Mouse (Mus musculus) stomach, embryonic 14.5 days (tissue): Measurements from ENCODE around the gene Golga4. TPM values are rescaled to one million over a fixed set of nuclear protein-coding genes. Genes with fewer than 3 reads are reported as not detected.
A peak's percentile ranks its signal among the peaks of the same experiment; 100 is the strongest.

Source experiments
- ATAC-seq: fragments of 200-750 bp; cut with Nextera tagmentation; 2 replicates; pipeline ENCODE4 v1.8.0; 2017; ENCODE audit warnings: low read depth, moderate TSS enrichment; ENCODE audit not compliant: insufficient number of reproducible peaks, insufficient read depth, low FRiP score
- H3K27ac ChIP-seq: fragments of 300-500 bp; sonication (generic); 2 replicates; pipeline ENCODE4 v1.5.1; 2014; ENCODE audit warnings: mild to moderate bottlenecking, low read length, moderate library complexity, mixed read lengths
- H3K27me3 ChIP-seq: fragments of 300-500 bp; sonication (generic); 2 replicates; pipeline ENCODE4 v1.6.1; 2014; ENCODE audit warnings: low read length, control low read depth, mixed read lengths; ENCODE audit not compliant: control insufficient read depth, insufficient read depth
- H3K36me3 ChIP-seq: fragments of 300-500 bp; sonication (generic); 2 replicates; pipeline ENCODE4 v1.6.1; 2014; ENCODE audit warnings: mild to moderate bottlenecking, control low read depth, low read length, moderate library complexity, mixed read lengths; ENCODE audit not compliant: control insufficient read depth, insufficient read depth
- H3K4me1 ChIP-seq: fragments of 300-500 bp; sonication (generic); 2 replicates; pipeline ENCODE4 v1.6.1; 2014; ENCODE audit warnings: low read length, control low read depth, mixed read lengths; ENCODE audit not compliant: control insufficient read depth, insufficient read depth
- H3K4me2 ChIP-seq: fragments of 300-500 bp; sonication (generic); replicated peaks from 2 replicates; pipeline ENCODE4 v1.6.1; 2014; ENCODE audit warnings: low read depth, low read length, control low read depth
- H3K4me3 ChIP-seq: fragments of 300-500 bp; sonication (generic); 2 replicates; pipeline ENCODE4 v1.5.1; 2014; ENCODE audit warnings: low read depth, low read length, control low read depth
- H3K9ac ChIP-seq: fragments of 300-500 bp; sonication (generic); replicated peaks from 2 replicates; pipeline ENCODE4 v1.6.1; 2014; ENCODE audit warnings: low read depth, mild to moderate bottlenecking, control low read depth, low read length, moderate library complexity, mixed read lengths
- H3K9me3 ChIP-seq: fragments of 300-500 bp; sonication (generic); 2 replicates; pipeline ENCODE4 v1.6.1; 2016; ENCODE audit warnings: low read depth, low read length, control low read depth; ENCODE audit not compliant: control insufficient read depth
- WGBS: fragments of 180-500 bp; shearing (Covaris S2); extraction: QIAGEN DNeasy Blood & Tissue Kit; methylation state at CpG from one replicate; pipeline ENCODE4 v1.1.7; 2014; 5-methylcytosine and 5-hydroxymethylcytosine counted together
- polyA plus RNA-seq: library from polyadenylated mRNA; unstranded; fragments of >200 nt; fragmentation: Nextera tagmentation; extraction: Ambion mirVana; gene quantifications from 2 replicates; pipeline ENCODE4 v1.2.1, GENCODE M21; 2014

Golga4 gene
- polyA plus RNA-seq, 1 experiment from 2014 or later: 73.4 TPM

DNA sequence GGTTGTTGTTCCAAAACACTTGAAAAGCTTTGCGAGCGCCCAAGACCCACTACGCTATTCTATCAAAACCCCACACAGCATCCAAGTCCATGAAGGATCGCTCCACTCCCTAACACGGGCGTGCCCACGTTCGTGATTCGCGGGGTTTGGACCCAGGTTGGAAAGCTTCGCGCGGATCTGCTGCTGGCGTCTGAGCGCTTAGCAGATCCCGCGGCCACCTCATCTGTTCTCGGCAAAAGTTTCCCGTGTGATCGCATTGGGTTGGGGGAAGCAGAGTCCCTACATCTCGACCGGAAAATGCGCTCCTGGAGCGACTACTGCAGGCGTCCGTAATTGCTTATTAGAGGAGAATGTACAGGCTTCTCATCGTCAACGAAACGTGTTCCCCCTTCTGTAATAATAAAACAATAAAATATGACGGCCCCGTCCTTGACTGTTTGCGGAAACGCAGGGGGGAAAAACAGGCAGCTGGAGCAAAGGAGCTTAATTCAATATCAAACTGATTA, 29.2 kb upstream of the Golga4 start:
- ATAC-seq: no peak
- peaks cover 56% of the 10 kb centered on the region for H3K27me3 ChIP-seq
- H3K36me3 ChIP-seq: no peaks in the 10 kb centered on the region
- H3K4me2 ChIP-seq: peak overlapping the region; percentile 2; the same call in 1 of the 2 replicates
- no peaks in the 10 kb centered on the region for H3K9me3 ChIP-seq
- peaks cover 9% of the 10 kb centered on the region; the same call in 1 of the 2 replicates for H3K4me1 ChIP-seq
- peak overlapping the region; percentile 4; the same call in 1 of the 2 replicates for H3K4me3 ChIP-seq
- H3K9ac ChIP-seq: no peak overlapping the region
- WGBS: 1% methylated on average over 33 of the region's 33 CpGs
- no peak overlapping the region for H3K27ac ChIP-seq

GRCm38 (mm10) chr9:118477281-118477931, 28.7 kb upstream of the Golga4 start:
- peaks cover 9% of the 10 kb centered on the region; the same call in 1 of the 2 replicates for H3K4me1 ChIP-seq
- no peaks in the 10 kb centered on the region for H3K9me3 ChIP-seq
- no peaks in the 10 kb centered on the region for H3K36me3 ChIP-seq
- 1% methylated on average over 31 of the region's 31 CpGs for WGBS
- no peak overlapping the region for H3K27ac ChIP-seq
- peak overlapping the region; percentile 2; the same call in 1 of the 2 replicates for H3K4me2 ChIP-seq
- peaks cover 62% of the 10 kb centered on the region for H3K27me3 ChIP-seq
- H3K4me3 ChIP-seq: peak overlapping the region; percentile 34; the same call in 1 of the 2 replicates
- ATAC-seq: no peak
- no peak overlapping the region for H3K9ac ChIP-seq

- H3K27me3 ChIP-seq: peaks cover 64% of the 10 kb centered on the region
- H3K4me3 ChIP-seq: peak within 1 kb of the TSS; percentile 34
- ATAC-seq: no peak
- H3K36me3 ChIP-seq: no peaks in the 10 kb centered on the region
- WGBS: under 1% methylated on average over 9 of the region's 9 CpGs
- H3K4me2 ChIP-seq: peak within 1 kb of the TSS; percentile 64
- no peaks in the 10 kb centered on the region for H3K9me3 ChIP-seq
- peaks cover 9% of the 10 kb centered on the region; the same call in 1 of the 2 replicates for H3K4me1 ChIP-seq
- no peak within 1 kb of the TSS for H3K27ac ChIP-seq
- H3K9ac ChIP-seq: no peak within 1 kb of the TSS
These were observed 28.1 kb upstream of the Golga4 start, which contains the start of gene Eomes for GRCm38 (mm10) chr9:118477961-118478360. Gene Eomes (plus strand): TSS chr9:118478212.

DNA sequence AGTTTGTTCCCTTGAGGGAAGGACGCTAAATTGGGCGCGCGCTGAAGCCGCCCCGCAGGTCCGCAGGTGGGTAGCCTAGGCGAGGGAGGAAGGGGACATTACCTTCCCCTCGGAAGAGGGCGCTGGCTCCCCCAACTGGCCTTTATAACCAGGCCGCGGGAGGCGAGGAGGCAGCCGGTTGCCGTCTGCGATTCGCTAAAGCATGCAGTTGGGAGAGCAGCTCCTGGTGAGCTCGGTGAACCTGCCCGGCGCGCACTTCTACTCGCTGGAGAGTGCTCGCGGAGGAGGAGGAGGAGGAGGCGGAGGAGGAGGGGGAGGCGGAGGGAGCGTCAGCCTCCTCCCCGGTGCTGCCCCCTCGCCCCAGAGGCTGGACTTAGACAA, 27.6 kb upstream of the Golga4 start:
- no peaks in the 10 kb centered on the region for H3K36me3 ChIP-seq
- H3K27me3 ChIP-seq: peaks cover 68% of the 10 kb centered on the region
- no peak overlapping the region for H3K27ac ChIP-seq
- peak overlapping the region; percentile 34 for H3K4me3 ChIP-seq
- peaks cover 9% of the 10 kb centered on the region; the same call in 1 of the 2 replicates for H3K4me1 ChIP-seq
- WGBS: 0% methylated on average over 27 of the region's 29 CpGs
- H3K9me3 ChIP-seq: no peaks in the 10 kb centered on the region
- ATAC-seq: 0 out of 2 replicates have a peak, but pooled peaks have one; percentile 20
- H3K4me2 ChIP-seq: peak overlapping the region; percentile 64
- no peak overlapping the region for H3K9ac ChIP-seq

DNA sequence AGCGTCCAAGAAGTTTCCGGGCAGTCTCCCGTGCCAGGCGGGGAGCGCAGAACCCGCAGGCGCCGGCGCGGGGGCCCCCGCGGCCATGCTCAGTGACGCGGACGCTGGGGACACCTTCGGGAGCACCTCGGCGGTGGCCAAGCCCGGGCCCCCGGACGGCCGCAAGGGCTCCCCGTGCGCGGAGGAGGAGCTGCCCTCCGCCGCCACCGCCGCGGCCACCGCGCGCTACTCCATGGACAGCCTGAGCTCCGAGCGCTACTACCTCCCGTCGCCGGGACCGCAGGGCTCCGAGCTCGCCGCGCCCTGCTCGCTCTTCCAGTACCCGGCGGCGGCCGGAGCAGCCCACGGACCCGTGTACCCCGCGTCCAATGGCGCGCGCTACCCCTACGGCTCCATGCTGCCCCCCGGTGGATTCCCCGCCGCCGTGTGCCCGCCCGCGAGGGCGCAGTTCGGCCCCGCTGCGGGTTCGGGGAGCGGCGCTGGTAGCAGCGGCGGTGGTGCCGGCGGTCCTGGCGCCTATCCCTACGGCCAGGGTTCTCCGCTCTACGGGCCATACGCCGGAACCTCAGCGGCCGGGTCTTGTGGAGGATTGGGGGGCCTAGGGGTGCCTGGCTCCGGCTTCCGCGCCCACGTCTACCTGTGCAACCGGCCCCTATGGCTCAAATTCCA, 27.1 kb upstream of the Golga4 start:
- H3K36me3 ChIP-seq: no peaks in the 10 kb centered on the region
- no peak overlapping the region for H3K27ac ChIP-seq
- peaks cover 73% of the 10 kb centered on the region for H3K27me3 ChIP-seq
- 1% methylated on average over 58 of the region's 87 CpGs for WGBS
- ATAC-seq: peak; percentile 62; the same call in 1 of the 2 replicates
- H3K4me1 ChIP-seq: peaks cover 9% of the 10 kb centered on the region; the same call in 1 of the 2 replicates
- H3K9me3 ChIP-seq: no peaks in the 10 kb centered on the region
- H3K4me2 ChIP-seq: peak overlapping the region; percentile 64
- H3K9ac ChIP-seq: no peak overlapping the region
- peak overlapping the region; percentile 34 for H3K4me3 ChIP-seq

GRCm38 (mm10) chr9:118479508-118480291, 26.4 kb upstream of the Golga4 start:
- ATAC-seq: no peak
- no peak overlapping the region for H3K4me3 ChIP-seq
- no peak overlapping the region for H3K27ac ChIP-seq
- H3K4me2 ChIP-seq: peak overlapping the region; percentile 64; the same call in 1 of the 2 replicates
- no peak overlapping the region for H3K9ac ChIP-seq
- peaks cover 76% of the 10 kb centered on the region for H3K27me3 ChIP-seq
- WGBS: 3% methylated on average over 23 of the region's 23 CpGs
- H3K9me3 ChIP-seq: no peaks in the 10 kb centered on the region
- H3K4me1 ChIP-seq: peaks cover 9% of the 10 kb centered on the region; the same call in 1 of the 2 replicates
- no peaks in the 10 kb centered on the region for H3K36me3 ChIP-seq

GRCm38 (mm10) chr9:118480292-118480690, 25.8 kb upstream of the Golga4 start:
- Histone ChIP-seq H3K9ac (no peak overlapping the region), H3K4me3 (no peak overlapping the region), H3K4me1 (peaks cover 9% of the 10 kb centered on the region; the same call in 1 of the 2 replicates), H3K9me3 (no peaks in the 10 kb centered on the region), H3K27me3 (peaks cover 71% of the 10 kb centered on the region), H3K36me3 (no peaks in the 10 kb centered on the region), H3K4me2 (no peak overlapping the region), H3K27ac (no peak overlapping the region)
- no peak for ATAC-seq
- 5% methylated on average over 14 of the region's 14 CpGs for WGBS

DNA sequence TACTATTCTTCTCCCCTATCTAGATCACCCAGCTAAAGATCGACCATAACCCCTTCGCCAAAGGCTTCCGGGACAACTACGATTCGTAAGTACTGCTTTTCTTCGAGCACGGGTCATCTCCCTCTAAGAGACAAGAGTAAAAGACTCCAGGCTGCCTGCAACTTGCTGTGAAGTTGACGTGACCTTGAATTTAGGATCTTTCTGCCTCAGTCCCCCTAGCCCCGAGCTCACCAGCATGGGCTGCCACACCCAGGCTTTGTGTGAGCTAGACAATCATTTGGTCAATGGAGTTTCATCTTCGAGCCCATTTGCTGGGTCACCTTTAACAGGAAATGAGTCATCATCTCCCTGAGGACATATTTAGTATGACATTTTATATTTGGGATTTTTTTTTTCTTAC, 23.9 kb upstream of the Golga4 start:
- no peak overlapping the region for H3K9ac ChIP-seq
- peaks cover 16% of the 10 kb centered on the region; the same call in 1 of the 2 replicates for H3K4me1 ChIP-seq
- no peak overlapping the region for H3K27ac ChIP-seq
- 77% methylated on average over 10 of the region's 10 CpGs for WGBS
- H3K4me2 ChIP-seq: no peak overlapping the region
- no peaks in the 10 kb centered on the region for H3K36me3 ChIP-seq
- no peak for ATAC-seq
- no peak overlapping the region for H3K4me3 ChIP-seq
- no peaks in the 10 kb centered on the region for H3K9me3 ChIP-seq
- H3K27me3 ChIP-seq: peaks cover 83% of the 10 kb centered on the region
